Mouse (Mus musculus) layer of hippocampus, postnatal 14 days (tissue): Measurements from ENCODE around the gene Rassf4. TPM values are rescaled to one million over a fixed set of nuclear protein-coding genes. Genes with fewer than 3 reads are reported as not detected.

Source experiments
- DNase-seq, 2 experiments: peaks; one replicate each; pipeline ENCODE4 v3.0.0; 2021 to 2022; ENCODE audit warnings: low spot score in 2 of 2, mixed read lengths in 1 of 2
- long read RNA-seq, 2 experiments: library from polyadenylated mRNA; stranded (forward); transcript quantifications; one replicate each; pipeline ENCODE4 v2.0.0; 2021
- total RNA-seq, 2 experiments: library from RNA; stranded (reverse); gene quantifications; 2 replicates each; pipeline ENCODE4 v1.2.3; 2021

Gene Rassf4
- total RNA-seq, result 1 to 10 TPM; 3.8 to 4.6 TPM
- long read RNA-seq, experiment 1, result 0 reads
- long read RNA-seq, experiment 2, full-length matches to known transcripts, result 1 of 3 reads
- long read RNA-seq, experiment 2, partial matches to known transcripts, result 0 of 3 reads
- long read RNA-seq, experiment 2, other reads (novel, unspliced or antisense), result 2 of 3 reads

- peak; percentile 66 to 67 for DNase-seq
These were observed at the start of gene Rassf4 for GRCm38 (mm10) chr6:116673471-116674282. Gene Rassf4, minus strand, starts transcription at chr6:116673952.

DNA sequence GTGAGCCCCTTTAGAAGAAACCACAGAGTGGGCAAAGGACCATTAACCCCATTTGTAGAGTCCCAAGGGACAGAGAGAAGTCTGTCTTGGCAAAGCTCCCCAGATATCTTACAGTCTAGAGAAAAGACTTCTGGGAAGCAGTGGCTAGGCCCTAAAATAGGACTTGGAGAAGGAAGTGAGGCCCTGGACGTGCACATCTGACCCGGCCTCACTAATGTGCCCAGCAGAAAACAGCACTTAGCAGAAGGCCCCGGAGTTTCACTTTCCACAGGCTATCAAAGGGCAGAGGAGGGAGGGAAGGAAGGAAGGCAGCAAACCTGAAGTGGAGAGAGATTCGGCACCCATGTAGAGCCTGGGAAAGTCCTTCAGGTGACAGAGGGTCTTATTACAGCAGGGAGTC is 45.2 kb upstream of the Rassf4 start:
- no peak for DNase-seq

DNA sequence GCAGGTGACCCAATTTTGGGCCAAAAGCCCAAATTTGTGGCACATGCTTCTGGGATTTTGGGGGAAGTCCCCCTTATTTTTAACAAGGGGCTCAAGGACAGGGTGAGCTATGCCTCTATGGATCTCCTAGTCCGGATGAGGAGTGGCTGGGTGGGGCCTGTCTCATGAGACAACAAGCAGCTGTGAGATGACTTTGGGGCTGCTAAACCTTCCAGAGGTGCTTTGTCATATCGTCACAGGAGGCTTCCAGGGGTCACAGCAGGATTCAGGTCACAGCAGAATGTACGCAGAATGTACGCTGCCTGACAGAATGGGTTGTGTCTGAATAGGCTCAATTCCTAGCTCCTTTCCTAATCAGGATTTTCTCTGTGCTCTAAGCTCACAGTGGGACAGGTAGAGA is 44.6 kb upstream of the Rassf4 start:
- no peak for DNase-seq

DNA sequence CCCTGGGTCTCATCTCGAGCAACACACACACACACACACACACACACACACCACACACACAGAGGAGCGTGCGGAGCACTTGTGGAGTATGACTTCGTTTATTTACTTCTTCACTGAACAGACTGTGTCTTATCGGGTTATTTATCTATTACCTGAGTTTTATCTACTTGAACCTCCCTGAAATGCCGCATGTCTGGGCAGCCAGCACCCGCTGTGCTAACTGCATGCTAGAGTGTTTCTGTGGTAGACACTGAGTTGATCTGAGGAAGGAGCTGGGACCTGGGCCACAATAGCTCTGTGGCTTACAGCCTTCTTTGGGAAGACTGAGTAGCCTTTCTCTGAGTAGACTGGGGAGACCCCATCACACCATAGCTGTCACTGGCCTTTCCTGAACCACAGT is 44.1 kb upstream of the Rassf4 start:
- DNase-seq, result no peak

GRCm38 (mm10) chr6:116716666-116717065 is 42.9 kb upstream of the Rassf4 start, which contains the start of gene Tmem72:
Gene Tmem72, minus strand, starts transcription at chr6:116716913.
- no peak for DNase-seq

DNA sequence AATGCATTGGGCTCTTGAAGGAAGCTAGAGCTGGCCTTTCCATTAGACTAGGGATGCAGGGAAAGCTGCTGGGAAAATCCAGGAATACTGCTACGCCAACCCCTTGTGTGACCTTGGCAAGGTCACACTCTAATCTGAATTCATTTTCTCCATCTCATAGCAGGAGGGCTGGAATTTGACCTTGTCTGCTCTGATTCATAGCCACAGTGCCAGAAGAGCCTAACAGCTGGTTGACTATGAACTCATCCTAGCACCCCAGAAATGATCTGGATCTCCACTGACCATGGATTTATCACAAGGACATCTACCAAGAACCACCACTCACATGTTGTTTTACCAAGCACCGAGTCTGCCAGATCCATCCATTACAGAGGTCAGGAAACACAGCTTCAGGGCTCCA is 41.4 kb upstream of the Rassf4 start:
- DNase-seq, result no peak

- DNase-seq, result no peak
These were observed 40.8 kb upstream of the Rassf4 start for GRCm38 (mm10) chr6:116714576-116714975.

GRCm38 (mm10) chr6:116713966-116714365 is 40.2 kb upstream of the Rassf4 start:
- no peak for DNase-seq

- no peak for DNase-seq
These were observed 38.8 kb upstream of the Rassf4 start for GRCm38 (mm10) chr6:116712503-116712902.

DNA sequence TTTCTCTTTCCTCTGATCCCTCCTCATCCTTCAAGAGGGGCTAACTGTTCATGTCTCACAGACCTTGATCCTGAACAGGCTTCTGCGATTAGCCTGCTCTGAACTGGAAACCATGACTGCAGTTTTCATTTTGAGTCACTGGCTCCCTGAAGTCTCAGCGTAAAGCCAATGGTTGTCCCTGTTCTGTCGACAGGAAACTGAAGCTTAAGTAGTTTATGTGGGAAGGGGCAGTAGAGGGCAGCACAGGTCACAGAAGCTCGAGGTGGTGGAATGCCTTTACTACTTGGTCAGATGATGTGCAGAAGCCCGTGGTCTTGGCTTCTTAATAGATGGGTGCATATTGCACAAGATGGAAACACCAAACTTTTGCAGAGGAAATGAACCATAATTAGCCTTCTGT is 38.3 kb upstream of the Rassf4 start:
- no peak for DNase-seq

DNA sequence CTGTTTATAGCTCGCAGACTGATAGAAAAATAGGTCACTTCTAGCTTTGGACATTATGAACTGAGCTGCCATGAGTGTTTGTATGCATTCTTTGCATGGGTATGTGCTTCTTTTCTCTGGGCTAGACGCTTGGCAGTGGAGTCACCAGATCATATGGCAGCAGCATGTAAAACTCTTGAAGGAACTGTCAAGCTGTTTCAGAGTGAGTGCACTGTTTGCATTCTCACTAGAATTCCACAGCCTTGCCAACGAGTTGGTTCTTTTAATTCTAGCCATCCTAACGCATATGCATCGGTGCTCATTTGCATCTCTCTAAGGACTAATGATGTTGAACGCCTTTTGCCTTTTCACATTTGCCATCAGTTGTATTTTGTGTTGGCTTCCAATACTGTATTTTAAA is 30.6 kb upstream of the Rassf4 start:
- no peak for DNase-seq

GRCm38 (mm10) chr6:116700821-116701220 is 27.1 kb upstream of the Rassf4 start:
- DNase-seq, result no peak

GRCm38 (mm10) chr6:116697896-116698425 is 24.2 kb upstream of the Rassf4 start:
- DNase-seq, result no peak

DNA sequence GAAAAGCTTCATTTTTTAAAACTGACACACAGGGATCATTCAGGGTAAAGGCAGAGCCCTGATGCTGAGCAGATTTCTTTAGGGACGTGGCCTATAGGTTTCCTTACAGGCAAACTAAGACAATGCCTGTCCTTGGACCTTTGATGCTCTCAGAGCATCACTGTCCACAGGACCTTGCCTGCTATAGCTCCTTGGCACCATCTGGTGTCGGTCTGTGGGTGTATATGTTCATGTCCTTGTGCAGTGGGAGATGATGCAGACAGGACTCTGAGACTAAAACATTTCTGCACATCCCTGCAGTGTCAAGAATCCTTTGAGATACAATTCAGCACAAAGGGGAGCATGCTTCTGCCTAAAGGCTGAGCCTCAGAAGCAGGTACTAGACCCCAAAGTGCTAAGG is 23.7 kb upstream of the Rassf4 start:
- DNase-seq, result no peak

- DNase-seq, result no peak
These were observed 20.6 kb upstream of the Rassf4 start for GRCm38 (mm10) chr6:116694346-116694745.

GRCm38 (mm10) chr6:116693639-116694038 is 19.9 kb upstream of the Rassf4 start:
- DNase-seq, result no peak

- DNase-seq, result peak in 1 of 2 experiments; percentile 42
These were observed 8.6 kb upstream of the Rassf4 start for GRCm38 (mm10) chr6:116682317-116682716.

- no peak for DNase-seq
These were observed 6.0 kb upstream of the Rassf4 start for GRCm38 (mm10) chr6:116679563-116680288.

GRCm38 (mm10) chr6:116677321-116677720 is 3.6 kb upstream of the Rassf4 start:
- no peak for DNase-seq

DNA sequence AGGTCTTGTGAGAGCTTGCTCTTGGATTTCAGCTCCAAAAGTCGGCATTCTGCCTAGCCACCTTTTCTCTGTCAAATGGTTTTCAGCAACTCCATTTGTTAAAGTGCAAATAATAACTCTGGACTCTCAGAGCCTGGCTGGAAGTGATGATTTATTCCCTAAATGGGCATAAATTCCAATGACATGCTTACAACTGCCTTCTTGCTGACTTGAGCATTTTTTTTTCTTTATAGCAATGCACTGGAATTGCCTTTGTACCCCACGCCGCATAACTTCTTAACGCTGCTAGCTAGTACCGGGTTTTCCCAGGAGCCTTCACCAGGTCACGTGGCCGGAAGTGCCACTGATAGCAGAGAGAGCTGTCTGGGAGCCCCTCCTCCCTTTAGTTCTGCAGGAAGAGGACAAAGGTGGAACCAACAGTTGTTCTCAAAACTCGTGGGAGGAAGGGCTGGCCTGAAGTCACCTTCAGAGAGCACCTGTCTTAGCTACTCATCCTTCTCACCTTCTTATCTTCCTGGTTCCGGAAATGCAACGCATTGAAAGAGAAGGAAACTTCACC is 2.7 kb upstream of the Rassf4 start:
- no peak for DNase-seq

DNA sequence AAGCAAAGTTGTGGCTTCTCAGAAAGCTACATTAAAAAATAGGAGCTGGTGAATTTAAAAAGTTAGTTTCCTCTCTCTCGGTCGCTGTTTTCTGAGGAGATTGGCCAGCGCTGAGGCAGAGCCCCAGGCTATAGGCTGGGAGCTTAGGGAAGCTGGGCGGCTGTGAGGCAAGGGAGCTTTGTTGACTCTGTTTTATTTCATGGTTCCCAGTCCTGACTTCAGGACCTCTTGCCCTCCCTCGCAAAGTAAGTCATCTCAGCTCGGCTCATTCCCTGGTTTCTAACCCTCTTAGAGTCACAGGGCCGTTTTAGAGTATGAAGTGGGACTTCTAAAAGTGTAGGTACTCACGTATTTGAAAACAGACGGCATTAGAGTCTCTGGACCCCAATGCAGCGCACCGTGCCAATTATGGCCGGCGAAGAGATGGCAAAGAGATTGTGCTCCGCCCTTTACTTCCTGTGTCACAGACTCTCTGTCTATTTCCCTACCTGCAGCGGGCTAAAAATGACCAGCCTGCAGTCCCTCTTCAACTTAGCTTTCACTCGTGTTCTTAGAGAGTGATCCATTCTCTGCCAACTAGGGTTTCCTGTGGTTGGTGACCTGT is 633 bp upstream of the Rassf4 start:
- DNase-seq, result no peak
